Mouse (Mus musculus): ENCODE measurements at regions not wholly inside any gene's neighbourhood (a gene's known extent, or its start where the extent isn't known, plus 50 kb on each side); places are given as distances from the start of the nearest gene placed in this dataset.

GRCm38 (mm10) chr5:64498431-64498830, 304.8 kb upstream of the Klf3 start:
- no peak for DNase-seq (ENCODE audit: low spot score)

GRCm38 (mm10) chr5:64499131-64499530, 304.1 kb upstream of the Klf3 start:
- no peak for DNase-seq (ENCODE audit: low spot score)

- DNase-seq (ENCODE audit: low spot score) = no peak
Observed at GRCm38 (mm10) chr5:64500413-64500812, 302.8 kb upstream of the Klf3 start.

DNA sequence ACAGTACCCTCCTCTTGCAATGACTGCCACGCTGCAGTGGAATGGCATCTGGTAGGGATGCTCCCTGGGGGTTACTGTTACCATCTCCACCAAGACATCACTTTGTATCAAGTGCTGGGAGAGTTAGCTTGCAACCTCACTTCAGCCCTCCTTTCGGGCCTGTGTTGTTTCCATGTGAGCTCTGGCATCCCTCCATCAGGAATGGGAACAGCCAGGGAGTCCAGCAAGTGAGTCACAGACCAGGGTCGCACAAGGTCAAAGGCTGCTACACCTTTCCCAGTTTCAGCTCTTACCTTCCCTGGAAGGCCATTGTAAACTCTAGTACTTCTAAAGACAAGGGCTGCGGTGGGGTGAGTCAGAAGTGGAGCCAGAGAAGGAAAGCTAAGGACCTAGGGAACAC, 302.3 kb upstream of the Klf3 start:
- peak; percentile 47 for DNase-seq (ENCODE audit: low spot score)

DNA sequence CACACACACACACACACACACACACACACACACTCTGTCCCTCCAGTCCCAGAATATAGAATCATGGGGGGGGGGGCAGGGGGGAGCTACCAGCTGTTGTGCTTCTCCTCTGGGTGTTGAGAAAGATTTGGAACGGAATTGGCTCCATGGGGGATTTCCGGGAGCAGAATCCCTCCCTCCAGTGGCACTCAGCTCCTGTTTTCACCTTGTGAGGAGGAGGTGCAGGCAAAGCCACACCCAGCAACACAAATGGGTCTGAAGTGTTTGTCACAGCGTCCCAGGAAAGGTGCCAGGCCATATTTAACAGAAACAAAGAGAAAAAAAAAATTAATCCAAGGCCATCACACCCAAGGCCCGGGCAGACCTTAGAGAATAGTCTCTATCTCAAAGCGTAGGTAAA, 301.4 kb upstream of the Klf3 start:
- DNase-seq (ENCODE audit: low spot score) = no peak

DNA sequence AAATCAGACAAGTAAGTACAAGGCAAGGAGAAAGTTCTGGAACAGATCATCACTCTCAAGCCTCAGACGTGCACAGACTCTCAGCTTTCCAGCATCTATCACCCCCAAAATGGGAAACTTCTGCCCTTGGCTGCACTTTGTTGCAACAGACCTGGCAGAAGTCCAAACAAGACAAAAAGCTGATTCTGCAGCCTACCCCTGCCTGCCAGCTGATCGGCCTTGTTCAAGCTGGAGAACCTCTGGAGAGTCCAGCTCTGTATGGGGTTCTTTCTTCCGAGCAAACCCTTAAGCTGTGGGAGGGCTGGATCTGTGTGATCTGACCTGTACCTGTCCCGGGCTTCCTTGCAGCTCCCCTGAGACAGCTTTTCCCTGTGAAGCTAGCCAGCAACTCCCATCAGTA, 299.7 kb upstream of the Klf3 start:
- DNase-seq (ENCODE audit: low spot score) = peak; percentile 96

DNA sequence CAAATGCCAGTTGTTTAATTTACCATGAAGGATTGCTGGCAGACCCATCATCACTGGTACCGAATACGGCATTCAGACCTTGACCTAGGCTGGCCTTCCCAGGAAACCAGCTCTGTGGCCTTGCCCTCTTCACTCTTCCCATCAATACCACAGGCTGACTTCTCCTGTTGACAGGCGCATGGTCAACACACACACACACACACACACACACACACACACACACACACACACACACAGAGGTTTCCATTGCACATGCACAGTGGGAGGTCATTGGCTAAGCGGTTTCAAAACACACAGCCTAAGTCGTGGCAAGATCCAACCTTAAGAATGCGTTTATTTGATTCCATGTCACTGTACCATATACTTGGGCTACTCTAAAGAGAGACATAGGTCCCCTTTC, 298.7 kb upstream of the Klf3 start:
- DNase-seq (ENCODE audit: low spot score) = peak; percentile 36

- DNase-seq (ENCODE audit: low spot score) = peak; percentile 75
Observed at GRCm38 (mm10) chr5:64505227-64505834, 297.9 kb upstream of the Klf3 start.

- DNase-seq (ENCODE audit: low spot score) = peak; percentile 75
Observed at GRCm38 (mm10) chr5:64505835-64506600, 297.2 kb upstream of the Klf3 start.

GRCm38 (mm10) chr5:64508565-64508964, 294.6 kb upstream of the Klf3 start:
- peak; percentile 49 for DNase-seq (ENCODE audit: low spot score)

GRCm38 (mm10) chr5:64513155-64513945, 289.8 kb upstream of the Klf3 start:
- DNase-seq (ENCODE audit: low spot score) = no peak

GRCm38 (mm10) chr5:64516115-64516665, 287.0 kb upstream of the Klf3 start:
- no peak for DNase-seq (ENCODE audit: low spot score)

- DNase-seq (ENCODE audit: low spot score) = no peak
Observed at GRCm38 (mm10) chr5:64517241-64517640, 285.9 kb upstream of the Klf3 start.

DNA sequence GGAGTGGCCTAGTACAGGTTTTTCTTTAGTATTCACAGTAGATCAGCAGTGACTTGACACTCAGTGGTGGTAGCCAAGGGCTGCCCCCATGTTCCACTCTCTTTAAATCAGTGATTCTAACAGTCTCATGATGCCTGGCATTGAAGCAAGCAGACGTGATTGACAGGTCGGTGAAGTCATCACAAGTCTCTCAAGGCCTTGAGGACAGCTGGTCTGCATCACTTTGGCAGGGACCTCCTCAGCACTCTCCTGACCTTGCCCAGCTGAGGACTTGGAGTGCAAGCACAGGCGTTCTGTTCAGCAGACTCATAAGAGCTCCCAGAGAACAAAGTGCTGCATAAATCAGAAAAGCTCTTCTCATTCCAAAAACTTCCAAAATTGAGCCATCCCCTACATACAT, 285.4 kb upstream of the Klf3 start:
- peak; percentile 65 for DNase-seq (ENCODE audit: low spot score)

DNA sequence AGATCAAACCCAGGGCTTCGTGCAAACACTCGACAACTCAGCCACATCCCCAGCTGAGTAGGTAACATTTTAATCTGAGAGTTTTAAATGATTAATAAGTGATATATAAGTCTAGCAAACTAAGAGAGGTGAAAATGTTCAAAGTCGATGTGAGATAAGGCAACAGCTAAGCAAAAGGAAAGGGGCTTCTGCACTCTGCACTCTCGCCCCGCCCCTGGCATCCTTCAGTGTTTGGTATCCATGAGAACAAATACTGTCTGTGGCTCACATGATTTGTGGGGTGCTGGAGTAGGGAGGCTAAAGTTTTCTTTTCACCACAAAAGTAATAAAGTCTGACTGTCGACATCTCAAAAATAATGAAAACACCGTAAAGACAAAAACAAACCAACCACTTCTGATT, 284.2 kb upstream of the Klf3 start:
- no peak for DNase-seq (ENCODE audit: low spot score)

GRCm38 (mm10) chr5:64519731-64520130, 283.5 kb upstream of the Klf3 start:
- no peak for DNase-seq (ENCODE audit: low spot score)

DNA sequence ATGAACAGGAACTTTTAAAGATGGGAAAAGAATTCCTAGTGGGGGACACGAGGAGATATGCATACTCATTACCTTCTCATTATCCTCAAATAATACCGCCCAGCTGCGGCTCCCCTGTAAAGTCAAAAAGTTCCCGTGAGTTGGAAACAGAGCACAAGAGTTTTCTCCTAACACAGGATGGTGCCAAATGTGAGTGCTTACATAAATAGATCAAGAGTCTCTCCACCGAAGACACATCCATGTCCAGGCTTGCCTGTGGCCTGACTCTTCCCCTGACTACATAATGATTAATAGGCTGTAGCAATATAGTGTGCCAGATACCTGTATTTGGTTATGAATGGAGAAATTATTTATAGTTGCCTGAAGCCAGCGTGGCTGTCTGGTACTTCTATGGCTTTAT, 281.8 kb upstream of the Klf3 start:
- peak; percentile 62 for DNase-seq (ENCODE audit: low spot score)

GRCm38 (mm10) chr5:64521969-64522368, 281.2 kb upstream of the Klf3 start:
- DNase-seq (ENCODE audit: low spot score) = peak; percentile 87

- DNase-seq (ENCODE audit: low spot score) = no peak
Observed at GRCm38 (mm10) chr5:64526521-64526920, 276.7 kb upstream of the Klf3 start.

DNA sequence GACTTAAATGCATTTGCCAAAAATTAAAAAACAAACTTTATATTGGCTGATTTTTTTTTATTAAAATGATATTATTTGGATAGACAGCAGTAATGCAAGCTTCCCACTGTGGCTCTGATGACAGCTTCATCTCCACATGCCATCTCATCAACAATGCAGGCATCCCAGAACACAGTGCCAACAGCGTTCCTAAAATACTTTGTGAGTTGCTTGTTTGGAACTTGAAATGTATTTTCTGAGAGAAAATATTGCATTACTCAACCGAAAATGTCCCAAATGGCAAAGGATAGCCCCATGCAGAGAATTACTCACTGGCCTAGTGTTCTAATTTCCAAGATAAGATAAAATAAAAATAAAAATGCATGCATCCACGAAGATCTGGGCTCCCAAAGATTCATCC, 275.2 kb upstream of the Klf3 start:
- no peak for DNase-seq (ENCODE audit: low spot score)

DNA sequence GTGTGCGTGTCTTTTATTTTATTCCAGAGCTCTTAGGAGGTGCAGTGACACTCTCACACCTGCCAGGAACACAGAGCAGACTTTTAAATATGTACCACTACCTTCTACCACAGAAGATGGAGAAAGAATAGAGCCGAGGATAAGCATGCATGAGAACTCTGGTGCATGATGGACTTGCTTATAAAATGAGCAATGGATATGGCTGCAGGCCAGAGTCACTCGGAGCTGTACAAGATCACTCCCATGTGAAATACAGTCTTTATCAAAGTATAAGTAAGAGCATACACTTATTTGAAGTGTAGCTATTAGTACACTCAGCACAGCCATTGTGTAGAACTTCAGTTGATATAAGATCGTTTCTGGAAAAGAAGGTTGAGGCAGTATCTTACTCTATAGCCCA, 268.8 kb upstream of the Klf3 start:
- DNase-seq (ENCODE audit: low spot score) = no peak

GRCm38 (mm10) chr5:64534947-64535346, 268.2 kb upstream of the Klf3 start:
- no peak for DNase-seq (ENCODE audit: low spot score)

- DNase-seq (ENCODE audit: low spot score) = no peak
Observed at GRCm38 (mm10) chr5:64535546-64535945, 267.6 kb upstream of the Klf3 start.

All from adipocyte (in vitro differentiated cells).